Mouse (Mus musculus): ENCODE results near the gene Sec16b.
A peak's percentile ranks its signal among the peaks of the same experiment; 100 is the strongest.

The Sec16b gene

GRCm38 (mm10) chr1:157513559-157513958 lies 7.0 kb downstream of the Sec16b start:
- no peak for DNase-seq (ENCODE audit: low spot score)

- DNase-seq (ENCODE audit: low spot score): no peak
These were observed 7.8 kb downstream of the Sec16b start for GRCm38 (mm10) chr1:157514298-157514697.

- DNase-seq (ENCODE audit: low spot score): no peak
These were observed 10.6 kb downstream of the Sec16b start for GRCm38 (mm10) chr1:157516838-157517808.

GRCm38 (mm10) chr1:157518111-157518523 lies 11.6 kb downstream of the Sec16b start:
- DNase-seq (ENCODE audit: low spot score): peak; percentile 27

- no peak for DNase-seq (ENCODE audit: low spot score)
These were observed 12.9 kb downstream of the Sec16b start for GRCm38 (mm10) chr1:157519396-157519795.

GRCm38 (mm10) chr1:157522322-157522721 lies 15.8 kb downstream of the Sec16b start:
- no peak for DNase-seq (ENCODE audit: low spot score)

GRCm38 (mm10) chr1:157524775-157525174 lies 18.2 kb downstream of the Sec16b start:
- no peak for DNase-seq (ENCODE audit: low spot score)

GRCm38 (mm10) chr1:157525692-157526354 lies 19.3 kb downstream of the Sec16b start:
- peak; percentile 22 for DNase-seq (ENCODE audit: low spot score)

- DNase-seq (ENCODE audit: low spot score): no peak
These were observed 20.1 kb downstream of the Sec16b start for GRCm38 (mm10) chr1:157526625-157527024.

- DNase-seq (ENCODE audit: low spot score): no peak
These were observed 26.4 kb downstream of the Sec16b start for GRCm38 (mm10) chr1:157532826-157533460.

- no peak for DNase-seq (ENCODE audit: low spot score)
These were observed 29.0 kb downstream of the Sec16b start for GRCm38 (mm10) chr1:157535571-157535970.

GRCm38 (mm10) chr1:157536471-157536870 lies 29.9 kb downstream of the Sec16b start:
- DNase-seq (ENCODE audit: low spot score): peak; percentile 34

GRCm38 (mm10) chr1:157537636-157538035 lies 31.1 kb downstream of the Sec16b start:
- peak; percentile 31 for DNase-seq (ENCODE audit: low spot score)

- DNase-seq (ENCODE audit: low spot score): no peak
These were observed 38.5 kb downstream of the Sec16b start for GRCm38 (mm10) chr1:157545056-157545455.

GRCm38 (mm10) chr1:157547658-157548057 lies 41.1 kb downstream of the Sec16b start:
- no peak for DNase-seq (ENCODE audit: low spot score)

- no peak for DNase-seq (ENCODE audit: low spot score)
These were observed 43.2 kb downstream of the Sec16b start for GRCm38 (mm10) chr1:157549721-157550120.

- DNase-seq (ENCODE audit: low spot score): peak; percentile 50
These were observed 46.4 kb downstream of the Sec16b start for GRCm38 (mm10) chr1:157552749-157553451.

- DNase-seq (ENCODE audit: low spot score): no peak
These were observed 47.6 kb downstream of the Sec16b start for GRCm38 (mm10) chr1:157554163-157554562.

GRCm38 (mm10) chr1:157554686-157555530 lies 48.4 kb downstream of the Sec16b start:
- no peak for DNase-seq (ENCODE audit: low spot score)

- no peak for DNase-seq (ENCODE audit: low spot score)
These were observed 49.2 kb downstream of the Sec16b start for GRCm38 (mm10) chr1:157555738-157556137.

GRCm38 (mm10) chr1:157556439-157556838 lies 49.9 kb downstream of the Sec16b start:
- DNase-seq (ENCODE audit: low spot score): no peak
